Mouse (Mus musculus) heart, postnatal 14 days (tissue): ENCODE measurements around the gene Cyct. TPM values are rescaled to one million over a fixed set of nuclear protein-coding genes. Genes with fewer than 3 reads are reported as not detected.
A peak's percentile ranks its signal among the peaks of the same experiment; 100 is the strongest.

Experiments used
- DNase-seq, 2 experiments: peaks; one replicate each; pipeline ENCODE4 v3.0.0; 2021 to 2022
- intact Hi-C: fragments of 180-260 bp; cut with DNase I; formaldehyde crosslinking; loops from one replicate; pipeline ENCODE4 v1.15.1; 2025
- microRNA-seq, 2 experiments: library from miRNA; unstranded; fragments of <30 nt; microRNA quantifications; one replicate each; pipeline ENCODE4 v1.2.0; 2021 to 2022
- total RNA-seq, 2 experiments: library from RNA; stranded (reverse); gene quantifications; 2 replicates each; pipeline ENCODE4 v1.2.3; 2021

The Cyct gene
- total RNA-seq, 2 experiments from 2014 or later: not detected

DNA sequence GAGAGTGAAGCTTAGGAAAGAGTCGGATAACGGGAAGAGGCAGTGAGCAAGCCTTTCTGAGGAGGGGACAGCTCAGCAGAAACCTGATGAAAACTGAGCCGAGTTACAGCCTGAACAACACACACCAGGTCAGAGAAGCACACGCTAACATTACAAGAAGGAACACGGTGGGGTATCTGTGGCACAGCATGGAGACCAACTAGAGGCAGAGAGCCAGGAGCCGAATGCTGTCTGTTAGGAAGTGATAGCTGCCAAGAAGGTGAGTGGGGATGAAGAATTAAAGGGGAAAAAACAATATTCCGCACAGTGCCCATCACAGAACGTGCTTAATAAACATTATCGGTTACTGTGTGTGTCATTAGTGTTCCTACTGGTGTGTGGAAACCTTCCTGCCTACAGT lies 18.1 kb downstream of the Cyct start:
- DNase-seq: no peak
- intact Hi-C loops: no loop called here

GRCm38 (mm10) chr2:76338215-76339156 lies 21.8 kb downstream of the Cyct start, which contains the start of gene Pde11a:
Gene Pde11a, minus strand, starts transcription at chr2:76338774.
- intact Hi-C loops: no loop called here
- peak; percentile 9 to 33 for DNase-seq

- intact Hi-C loops: no loop called here
These were observed 25.7 kb downstream of the Cyct start for GRCm38 (mm10) chr2:76334596-76334995.

DNA sequence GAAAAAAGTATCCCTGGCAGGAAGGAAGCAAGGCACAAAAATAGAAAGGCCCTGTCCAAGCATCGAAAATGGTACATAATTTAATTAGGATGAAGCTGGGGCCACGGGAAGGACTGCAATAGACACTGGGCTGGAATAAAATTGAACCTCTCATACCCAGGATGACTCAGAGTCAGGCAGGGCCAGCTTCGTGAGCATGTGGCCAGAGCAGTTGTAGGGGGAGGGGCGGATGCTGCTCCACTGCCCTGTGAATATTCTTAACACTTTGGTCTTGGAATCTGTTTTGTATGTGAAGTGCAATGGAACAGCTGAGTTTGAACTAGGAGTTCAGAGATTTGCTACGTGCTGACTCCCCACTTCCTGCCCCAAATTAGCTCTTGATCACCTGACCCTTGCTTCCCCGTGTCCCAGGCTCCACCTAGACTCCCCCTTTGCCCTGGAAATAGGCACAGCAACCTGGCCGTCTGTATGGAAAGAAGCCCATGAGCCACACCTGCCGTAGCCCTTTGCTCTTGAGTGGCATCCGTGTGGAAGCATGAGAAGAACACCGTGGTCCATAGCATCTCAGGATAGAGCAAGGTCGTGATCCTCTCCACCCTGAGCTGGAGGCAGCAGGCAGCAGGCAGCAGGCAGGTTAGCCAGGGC lies 28.0 kb downstream of the Cyct start:
- intact Hi-C loops: no loop called here
- DNase-seq: no peak

More at GRCm38 (mm10) chr2:76334596-76334995, 25.7 kb downstream of the Cyct start:
- no peak for DNase-seq

DNA sequence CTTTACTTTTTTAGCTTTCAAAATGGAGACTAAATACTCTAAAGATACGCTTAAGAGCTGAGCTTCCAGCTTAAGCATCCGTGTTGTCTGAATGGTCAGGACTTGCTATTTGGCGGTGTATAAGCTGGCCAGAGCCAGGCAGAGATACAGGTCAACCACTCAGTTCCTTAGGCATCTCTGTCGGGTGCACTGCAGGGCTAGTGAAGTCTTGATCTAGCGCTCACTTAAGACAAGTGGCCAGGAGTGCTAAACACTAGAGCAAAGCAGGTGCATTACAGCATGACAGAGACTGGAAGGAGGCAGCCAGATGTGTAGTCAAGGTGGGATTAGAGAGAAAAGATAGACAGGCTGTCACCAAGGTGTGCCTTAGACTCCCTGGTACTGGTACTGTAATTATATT lies 30.2 kb downstream of the Cyct start:
- intact Hi-C loops: no loop called here

GRCm38 (mm10) chr2:76326161-76326560 lies 34.1 kb downstream of the Cyct start:
- intact Hi-C loops: no loop called here
- DNase-seq: no peak

More for the DNA sequence above, 30.2 kb downstream of the Cyct start:
- no peak for DNase-seq

- intact Hi-C loops: no loop called here
- no peak for DNase-seq
These were observed 35.8 kb downstream of the Cyct start for GRCm38 (mm10) chr2:76324463-76324862.

DNA sequence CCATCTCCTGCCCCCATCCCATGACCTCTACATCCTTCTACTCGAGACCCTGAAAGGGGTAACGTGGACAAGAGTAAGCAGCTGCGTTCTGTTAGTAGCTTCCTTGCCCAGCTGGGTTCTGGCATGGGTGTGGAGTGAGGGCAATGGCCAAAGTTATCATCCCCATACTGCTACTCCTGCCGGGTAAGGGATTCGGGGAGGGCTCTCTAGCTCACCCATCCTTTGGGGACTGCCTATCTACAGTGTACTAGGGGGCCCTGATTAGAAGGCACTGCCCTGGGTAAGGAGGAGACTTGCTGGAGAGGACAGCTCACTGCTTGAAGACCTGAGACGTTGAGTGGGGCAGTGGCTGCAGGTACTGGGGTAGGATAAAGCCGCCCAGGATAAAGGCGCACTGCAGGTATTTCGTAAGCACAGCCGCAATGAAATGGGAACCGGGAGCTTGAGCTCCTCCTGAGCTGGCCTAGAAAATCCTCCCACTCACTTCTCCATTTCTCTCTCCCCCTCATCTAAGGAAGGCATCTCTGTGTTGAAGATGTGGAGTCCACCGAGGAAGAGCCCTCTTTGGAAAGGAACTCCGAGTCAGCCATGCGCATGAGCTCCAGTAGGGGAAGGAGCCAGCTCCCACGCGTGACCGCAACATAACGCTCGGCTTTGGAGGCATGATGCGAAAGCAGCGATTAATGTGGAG lies 36.9 kb downstream of the Cyct start:
- intact Hi-C loops: no loop called here
- DNase-seq: no peak

DNA sequence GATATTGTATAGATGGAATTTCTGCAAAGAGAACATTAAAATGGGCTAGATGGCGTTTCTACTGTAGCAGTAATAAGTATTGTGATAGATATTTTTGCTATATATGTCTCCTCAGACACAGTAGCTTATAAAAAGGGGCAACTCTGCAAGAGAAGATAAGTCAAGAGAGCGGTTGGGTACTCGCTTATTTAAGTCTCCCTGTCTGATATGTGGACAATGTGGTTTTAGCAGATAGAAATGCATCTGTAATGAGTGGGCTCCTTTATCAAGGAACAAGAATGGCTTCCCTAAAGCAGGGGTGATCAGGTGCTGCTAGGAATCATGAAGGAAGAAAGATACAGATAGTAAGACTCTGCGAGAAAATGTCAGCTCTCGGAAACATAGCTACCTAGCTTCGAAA lies 39.9 kb downstream of the Cyct start:
- DNase-seq: no peak
- intact Hi-C loops: no loop called here

GRCm38 (mm10) chr2:76319231-76319630 lies 41.0 kb downstream of the Cyct start:
- intact Hi-C loops: no loop called here
- DNase-seq: no peak

Small RNAs within 50 kb of the gene (microRNA-seq; reads per million reads assigned to microRNA genes)
- 0 reads per million in 2 experiments for gene Gm44337

Other genes with a start within 250 kb of the Cyct start
- gene Pde11a, start 21.7 kb downstream of the Cyct start, total RNA-seq: under 1 TPM; 0.29 TPM
- 10 to 100 TPM; 21.6 to 24.3 TPM for gene Rbm45, start 9.5 kb upstream of the Cyct start, total RNA-seq
- 10 to 100 TPM in 1 of 2 experiments, 1 to 10 TPM in 1; 5.7 to 10.4 TPM for gene Osbpl6, start 46.1 kb upstream of the Cyct start, total RNA-seq